Mouse (Mus musculus): ENCODE results near the gene Sohlh1.

- TF ChIP-seq CTCF (IDR thresholded peaks at IDR 0.05; ENCODE audit: borderline replicate concordance, extremely low read depth, insufficient read depth, insufficient read length) (no peak), POLR2A (IDR thresholded peaks at IDR 0.05; ENCODE audit: borderline replicate concordance, extremely low read depth, insufficient read depth, insufficient read length, poor library complexity, severe bottlenecking) (no peak)
Measured at GRCm38 (mm10) chr2:25884756-25885155, 37.7 kb upstream of the Sohlh1 start.

All from brain, embryonic 14.5 days (tissue).